Mouse (Mus musculus): ENCODE data around the gene Usp8. TPM values are rescaled to one million over a fixed set of nuclear protein-coding genes. Genes with fewer than 3 reads are reported as not detected.
A peak's percentile ranks its signal among the peaks of the same experiment; 100 is the strongest.

Gene Usp8
- polyA plus RNA-seq (2014; fragmentation: Nextera tagmentation; extraction: Ambion mirVana): 43.7 and 49.2 TPM in 2 replicates

DNA sequence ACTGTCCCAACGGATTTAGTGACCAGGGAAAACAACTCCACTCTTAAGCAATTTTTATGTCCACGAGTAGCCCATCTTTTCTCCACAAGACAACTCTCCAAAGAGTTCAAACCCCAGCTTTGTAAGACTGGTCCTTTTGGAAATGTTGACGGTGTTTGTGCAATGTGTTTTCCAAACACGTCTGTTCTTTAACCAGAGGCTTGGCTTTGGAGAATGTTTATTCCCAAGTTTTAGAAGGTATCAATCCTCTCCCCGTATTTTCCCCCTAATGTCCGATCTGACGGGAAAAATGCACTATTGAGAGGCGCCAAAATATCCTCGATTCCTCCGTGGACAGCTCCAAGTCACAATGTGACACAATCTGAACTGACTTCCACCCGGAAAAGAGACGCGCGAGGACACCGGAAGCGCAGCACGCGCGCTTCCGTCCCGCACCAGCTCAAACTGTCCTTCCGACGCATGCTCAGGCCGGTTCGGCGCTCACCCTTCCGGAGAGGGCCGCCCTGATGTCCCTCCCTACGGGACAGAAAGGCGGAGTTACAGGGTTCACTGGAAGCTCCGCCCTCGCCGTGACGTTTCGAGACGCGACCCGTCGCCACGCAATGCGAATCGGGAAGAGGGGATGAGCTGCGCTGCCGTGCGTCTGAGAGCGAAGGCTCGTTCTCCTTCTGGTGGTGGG is at the start of gene Usp8:
TSS of gene Usp8 (plus strand) at position 570 of the 679 bp plus-strand sequence.
- H3K9ac ChIP-seq (ENCODE audit: low read length): peak within 1 kb of the TSS; percentile 81
- no peaks in the 10 kb centered on the region; the same call in 1 of the 2 replicates for H3K27me3 ChIP-seq (ENCODE audit: control insufficient read depth, insufficient read depth, low read length)
- 2% methylated on average over 47 of the region's 47 CpGs for WGBS
- peak within 1 kb of the TSS; percentile 81 for H3K4me3 ChIP-seq (ENCODE audit: low read depth, low read length)
- DNase-seq (ENCODE audit: low spot score): peak; percentile 98
- ATAC-seq (ENCODE audit: insufficient number of reproducible peaks, low FRiP score, low TSS enrichment, low read depth): peak; percentile 98
- H3K27ac ChIP-seq (replicated peaks; ENCODE audit: low read depth, low read length): no peak within 1 kb of the TSS
- H3K4me1 ChIP-seq (ENCODE audit: control insufficient read depth, insufficient read depth, low read length): no peaks in the 10 kb centered on the region
- H3K9me3 ChIP-seq (ENCODE audit: control insufficient read depth, low read length): no peaks in the 10 kb centered on the region
- no peaks in the 10 kb centered on the region for H3K36me3 ChIP-seq (ENCODE audit: control insufficient read depth, insufficient read depth, low read length)
- peak within 1 kb of the TSS; percentile 48 for H3K4me2 ChIP-seq (ENCODE audit: low read depth, severe bottlenecking)

DNA sequence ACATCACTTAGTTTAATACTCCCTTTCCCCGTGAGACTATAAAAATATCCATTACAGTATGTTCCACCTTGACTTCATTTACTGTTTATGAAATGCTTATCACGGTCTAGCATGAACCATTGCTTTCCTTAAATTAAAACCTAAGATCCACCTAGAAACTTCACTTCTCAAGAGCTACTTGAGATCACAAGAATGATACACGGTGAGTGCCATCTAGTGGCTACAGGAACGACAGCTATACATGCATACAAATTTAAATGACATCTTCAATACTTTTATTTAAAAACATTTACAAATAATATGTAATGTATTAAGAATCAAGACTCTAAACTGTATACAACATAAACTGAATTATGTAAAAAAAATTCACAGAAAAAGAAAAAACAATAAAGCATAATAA is 43.6 kb upstream of the Usp8 start:
- H3K27me3 ChIP-seq (ENCODE audit: control insufficient read depth, insufficient read depth, low read length): no peaks in the 10 kb centered on the region
- no peak overlapping the region for H3K27ac ChIP-seq (replicated peaks; ENCODE audit: low read depth, low read length)
- H3K9ac ChIP-seq (ENCODE audit: low read length): no peak overlapping the region
- WGBS: 64% methylated on average over 4 of the region's 4 CpGs
- H3K9me3 ChIP-seq (ENCODE audit: control insufficient read depth, low read length): no peaks in the 10 kb centered on the region
- H3K4me1 ChIP-seq (ENCODE audit: control insufficient read depth, insufficient read depth, low read length): no peaks in the 10 kb centered on the region
- no peak overlapping the region for H3K4me3 ChIP-seq (ENCODE audit: low read depth, low read length)
- no peak for ATAC-seq (ENCODE audit: insufficient number of reproducible peaks, low FRiP score, low TSS enrichment, low read depth)
- no peaks in the 10 kb centered on the region for H3K36me3 ChIP-seq (ENCODE audit: control insufficient read depth, insufficient read depth, low read length)
- DNase-seq (ENCODE audit: low spot score): no peak
- no peak overlapping the region for H3K4me2 ChIP-seq (ENCODE audit: low read depth, severe bottlenecking)

DNA sequence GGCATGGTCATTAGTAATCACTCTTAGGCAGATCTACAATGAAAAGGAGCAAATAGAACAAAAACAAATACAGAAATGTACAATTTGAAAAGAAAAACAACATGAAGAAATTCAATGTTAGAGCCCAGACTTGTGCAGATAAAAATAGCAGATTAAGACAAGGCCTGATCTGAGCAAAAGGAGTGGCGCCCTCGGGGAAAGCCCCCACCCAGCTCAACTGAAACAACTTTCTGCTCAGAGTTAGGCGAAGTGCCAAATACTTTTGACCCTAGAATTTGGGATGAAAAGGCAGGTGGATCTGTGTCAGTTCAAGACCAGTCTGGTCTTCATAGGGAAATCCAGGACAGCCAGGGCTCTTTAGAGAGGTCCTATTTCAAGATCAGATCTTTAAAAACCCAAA is 41.1 kb upstream of the Usp8 start:
- ATAC-seq (ENCODE audit: insufficient number of reproducible peaks, low FRiP score, low TSS enrichment, low read depth) (no peak), DNase-seq (ENCODE audit: low spot score) (no peak)
- 90% methylated on average over 3 of the region's 3 CpGs for WGBS
- H3K4me2 ChIP-seq (ENCODE audit: low read depth, severe bottlenecking): no peak overlapping the region
- no peak overlapping the region for H3K4me3 ChIP-seq (ENCODE audit: low read depth, low read length)
- no peak overlapping the region for H3K27ac ChIP-seq (replicated peaks; ENCODE audit: low read depth, low read length)
- H3K36me3 ChIP-seq (ENCODE audit: control insufficient read depth, insufficient read depth, low read length): no peaks in the 10 kb centered on the region
- H3K9me3 ChIP-seq (ENCODE audit: control insufficient read depth, low read length): no peaks in the 10 kb centered on the region
- H3K4me1 ChIP-seq (ENCODE audit: control insufficient read depth, insufficient read depth, low read length): no peaks in the 10 kb centered on the region
- no peaks in the 10 kb centered on the region for H3K27me3 ChIP-seq (ENCODE audit: control insufficient read depth, insufficient read depth, low read length)
- no peak overlapping the region for H3K9ac ChIP-seq (ENCODE audit: low read length)

DNA sequence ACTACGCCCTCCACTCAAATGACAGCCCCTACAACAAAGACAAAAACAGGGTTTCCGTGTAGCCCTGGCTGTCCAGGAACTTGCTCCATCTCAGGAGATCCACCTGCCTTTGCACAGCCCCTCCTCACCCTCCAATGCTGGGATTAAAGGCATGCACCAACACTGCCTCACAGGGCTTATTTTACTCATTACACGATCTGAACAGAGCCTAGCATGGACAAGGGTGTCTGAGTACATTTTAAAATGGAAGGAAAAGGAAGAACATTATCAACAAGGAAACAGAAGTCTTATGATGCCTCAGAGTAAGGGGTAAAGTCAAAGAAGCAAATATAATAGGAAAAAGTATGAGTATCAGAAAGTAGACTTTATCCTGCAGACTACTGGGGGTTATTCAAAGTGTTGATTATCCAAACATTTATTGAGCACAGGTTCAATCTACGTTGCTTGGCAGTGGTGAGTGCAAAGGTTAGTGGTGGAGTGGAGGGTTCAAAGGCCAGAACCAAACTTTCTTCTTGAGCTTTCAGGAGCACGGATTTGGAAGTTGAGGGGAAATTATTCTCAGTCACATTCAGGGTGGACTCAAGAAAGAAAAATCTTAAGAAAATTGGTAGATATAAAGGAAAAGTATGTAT is 38.4 kb upstream of the Usp8 start:
- WGBS: 93% methylated on average over 5 of the region's 5 CpGs
- H3K27ac ChIP-seq (replicated peaks; ENCODE audit: low read depth, low read length): no peak overlapping the region
- ATAC-seq (ENCODE audit: insufficient number of reproducible peaks, low FRiP score, low TSS enrichment, low read depth) (no peak), DNase-seq (ENCODE audit: low spot score) (no peak)
- no peaks in the 10 kb centered on the region for H3K36me3 ChIP-seq (ENCODE audit: control insufficient read depth, insufficient read depth, low read length)
- no peak overlapping the region for H3K4me3 ChIP-seq (ENCODE audit: low read depth, low read length)
- no peak overlapping the region for H3K9ac ChIP-seq (ENCODE audit: low read length)
- H3K9me3 ChIP-seq (ENCODE audit: control insufficient read depth, low read length): no peaks in the 10 kb centered on the region
- H3K27me3 ChIP-seq (ENCODE audit: control insufficient read depth, insufficient read depth, low read length): no peaks in the 10 kb centered on the region
- H3K4me1 ChIP-seq (ENCODE audit: control insufficient read depth, insufficient read depth, low read length): peaks cover 5% of the 10 kb centered on the region; the same call in 1 of the 2 replicates
- no peak overlapping the region for H3K4me2 ChIP-seq (ENCODE audit: low read depth, severe bottlenecking)

DNA sequence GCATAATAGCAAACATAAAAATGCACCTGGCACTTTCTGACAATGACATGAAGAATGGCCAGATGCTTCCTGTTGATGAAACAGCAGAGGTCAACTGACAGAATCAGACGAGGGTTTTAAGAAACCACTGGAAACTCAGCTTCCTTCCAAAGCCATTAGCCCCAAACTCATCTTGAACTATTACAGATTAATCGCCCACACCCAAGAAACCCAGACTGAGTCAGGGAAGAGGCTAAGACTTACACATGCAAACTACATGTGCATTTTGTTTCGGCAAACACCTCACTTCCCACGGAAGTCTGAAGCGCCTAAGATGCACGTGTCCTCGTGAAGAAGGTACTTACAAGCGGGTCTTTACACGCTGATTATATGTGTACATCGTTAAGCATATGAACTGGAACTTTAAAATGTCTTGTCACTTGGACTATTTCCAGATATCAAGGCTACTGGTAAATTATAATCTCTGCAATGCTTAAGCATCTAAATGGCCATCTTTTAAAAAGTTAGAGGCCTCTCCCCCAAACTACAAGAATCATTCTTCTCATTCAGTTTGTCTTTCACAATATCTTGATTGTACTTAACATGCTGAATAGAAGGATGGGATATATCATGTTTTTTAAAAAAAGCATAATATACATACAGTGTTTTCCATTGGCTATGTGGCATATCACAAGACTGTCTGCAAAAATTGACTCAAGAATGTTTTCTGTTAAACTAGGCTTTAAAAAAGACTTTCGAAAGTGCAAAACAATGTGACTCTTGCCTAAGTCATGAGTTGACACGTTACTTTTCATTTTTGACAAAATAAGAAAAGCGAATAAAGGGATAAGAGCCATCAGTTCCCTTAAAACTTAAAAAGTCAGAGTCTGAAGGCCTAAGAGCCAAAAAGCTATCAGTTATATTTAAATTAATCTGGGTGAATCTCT is 33.5 kb upstream of the Usp8 start:
- H3K27ac ChIP-seq (replicated peaks; ENCODE audit: low read depth, low read length): no peak overlapping the region
- no peaks in the 10 kb centered on the region for H3K9me3 ChIP-seq (ENCODE audit: control insufficient read depth, low read length)
- no peaks in the 10 kb centered on the region for H3K36me3 ChIP-seq (ENCODE audit: control insufficient read depth, insufficient read depth, low read length)
- peaks cover 5% of the 10 kb centered on the region; the same call in 1 of the 2 replicates for H3K4me1 ChIP-seq (ENCODE audit: control insufficient read depth, insufficient read depth, low read length)
- 70% methylated on average over 13 of the region's 13 CpGs for WGBS
- no peak for ATAC-seq (ENCODE audit: insufficient number of reproducible peaks, low FRiP score, low TSS enrichment, low read depth)
- H3K27me3 ChIP-seq (ENCODE audit: control insufficient read depth, insufficient read depth, low read length): no peaks in the 10 kb centered on the region
- peak overlapping the region; percentile 100 for H3K9ac ChIP-seq (ENCODE audit: low read length)
- H3K4me3 ChIP-seq (ENCODE audit: low read depth, low read length): peak overlapping the region; percentile 73
- H3K4me2 ChIP-seq (ENCODE audit: low read depth, severe bottlenecking): peak overlapping the region; percentile 61
- no peak for DNase-seq (ENCODE audit: low spot score)

DNA sequence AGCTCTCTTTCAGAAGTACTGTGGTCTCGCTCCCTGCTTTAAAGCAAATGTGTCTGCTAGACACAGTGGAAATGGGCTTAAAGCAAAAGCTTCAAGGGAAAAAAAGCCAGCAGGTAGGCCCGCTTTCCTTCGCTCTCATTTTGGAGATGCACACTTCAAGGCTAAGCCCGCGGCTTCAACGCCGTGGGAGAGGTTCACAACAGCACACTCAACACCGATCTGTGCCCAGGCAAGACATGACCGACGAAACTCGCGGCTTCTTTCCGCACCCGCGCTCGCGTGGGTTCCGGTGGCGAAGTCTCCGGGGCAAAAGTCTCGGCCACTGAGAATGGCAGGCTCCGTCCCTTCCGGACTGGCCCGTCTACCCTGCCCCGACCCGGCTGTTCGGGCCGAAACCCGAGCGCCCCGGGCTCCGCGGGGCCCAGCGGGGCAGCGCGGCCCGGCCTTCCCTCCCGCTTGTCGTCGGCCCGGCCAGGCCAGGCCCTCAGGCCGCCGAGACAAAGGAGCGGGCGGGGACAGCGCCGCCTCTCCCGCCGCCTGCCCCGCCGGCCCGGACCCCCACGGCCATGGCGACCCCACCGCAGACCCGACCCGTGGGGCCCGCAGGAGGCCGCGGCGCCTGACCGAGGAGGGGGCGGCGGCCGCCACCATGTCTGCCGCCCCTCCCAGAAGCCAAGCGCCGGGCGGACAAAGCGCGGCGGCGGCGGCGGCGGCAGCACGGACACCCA is 32.5 kb upstream of the Usp8 start:
- Histone ChIP-seq H3K9me3 (ENCODE audit: control insufficient read depth, low read length) (no peaks in the 10 kb centered on the region), H3K4me2 (ENCODE audit: low read depth, severe bottlenecking) (peak overlapping the region; percentile 61), H3K9ac (ENCODE audit: low read length) (peak overlapping the region; percentile 100), H3K36me3 (ENCODE audit: control insufficient read depth, insufficient read depth, low read length) (no peaks in the 10 kb centered on the region), H3K4me3 (ENCODE audit: low read depth, low read length) (peak overlapping the region; percentile 73), H3K4me1 (ENCODE audit: control insufficient read depth, insufficient read depth, low read length) (peaks cover 5% of the 10 kb centered on the region; the same call in 1 of the 2 replicates), H3K27me3 (ENCODE audit: control insufficient read depth, insufficient read depth, low read length) (no peaks in the 10 kb centered on the region), H3K27ac (replicated peaks; ENCODE audit: low read depth, low read length) (peak overlapping the region; percentile 100)
- ATAC-seq (ENCODE audit: insufficient number of reproducible peaks, low FRiP score, low TSS enrichment, low read depth): peak; percentile 71
- peak; percentile 73 for DNase-seq (ENCODE audit: low spot score)
- WGBS: under 1% methylated on average over 71 of the region's 77 CpGs

DNA sequence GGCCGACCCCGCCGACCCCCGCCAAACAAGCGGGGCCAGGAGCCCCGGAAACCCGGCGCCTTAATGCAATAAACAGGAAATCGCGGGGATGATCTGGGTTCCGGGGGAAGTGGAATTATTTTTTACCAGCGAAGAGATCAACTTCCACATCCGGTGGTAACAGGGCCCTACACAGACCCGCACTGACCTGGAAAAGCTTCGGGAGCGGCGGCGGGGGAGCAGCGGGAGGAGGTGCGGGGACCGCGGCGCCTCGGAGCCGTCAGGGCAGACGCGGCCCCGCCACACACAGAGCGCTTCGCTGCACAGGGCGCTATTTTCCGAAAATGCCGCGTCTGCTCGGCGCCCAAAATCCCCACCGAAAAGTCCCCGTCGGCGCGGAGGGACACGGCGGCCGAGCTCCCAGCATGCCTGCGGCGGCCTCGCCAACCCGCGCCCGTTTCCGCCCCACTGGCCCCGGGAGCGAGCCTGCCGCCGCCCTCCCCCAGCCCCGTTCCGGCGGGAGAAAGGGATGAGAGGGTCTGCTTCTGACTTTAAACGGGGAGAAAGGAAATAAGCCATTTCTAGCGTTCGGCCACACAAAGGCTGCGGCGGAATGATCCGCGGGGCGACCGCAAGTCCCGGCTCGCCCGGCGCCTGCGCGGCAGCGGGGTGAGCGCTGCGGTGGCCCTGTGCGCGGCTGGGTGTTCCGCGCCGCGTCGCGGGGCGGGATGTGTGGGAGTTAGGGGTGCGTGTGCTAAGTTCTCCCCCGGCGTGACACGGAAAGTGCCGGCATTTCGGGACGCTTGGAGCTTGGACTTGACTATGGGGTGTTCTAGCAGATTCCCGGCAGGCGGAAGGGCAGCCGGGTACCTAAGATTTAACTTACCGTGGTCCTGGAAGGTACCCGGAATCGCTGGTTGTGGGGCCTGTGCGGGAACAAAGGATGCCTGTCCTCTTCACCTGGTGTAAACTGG is 31.7 kb upstream of the Usp8 start:
- Histone ChIP-seq H3K9ac (ENCODE audit: low read length) (peak overlapping the region; percentile 100), H3K4me2 (ENCODE audit: low read depth, severe bottlenecking) (peak overlapping the region; percentile 69), H3K27me3 (ENCODE audit: control insufficient read depth, insufficient read depth, low read length) (no peaks in the 10 kb centered on the region), H3K4me3 (ENCODE audit: low read depth, low read length) (peak overlapping the region; percentile 73), H3K27ac (replicated peaks; ENCODE audit: low read depth, low read length) (peak overlapping the region; percentile 100), H3K4me1 (ENCODE audit: control insufficient read depth, insufficient read depth, low read length) (peaks cover 5% of the 10 kb centered on the region; the same call in 1 of the 2 replicates), H3K9me3 (ENCODE audit: control insufficient read depth, low read length) (no peaks in the 10 kb centered on the region), H3K36me3 (ENCODE audit: control insufficient read depth, insufficient read depth, low read length) (peaks cover 3% of the 10 kb centered on the region)
- WGBS: under 1% methylated on average over 99 of the region's 99 CpGs
- DNase-seq (ENCODE audit: low spot score) (peak; percentile 91), ATAC-seq (ENCODE audit: insufficient number of reproducible peaks, low FRiP score, low TSS enrichment, low read depth) (peak; percentile 87)
